Mouse (Mus musculus): ENCODE measurements around the gene Bhmt. TPM values are rescaled to one million over a fixed set of nuclear protein-coding genes. Genes with fewer than 3 reads are reported as not detected.

Bhmt gene
- polyA plus RNA-seq, 2 experiments: 24.5 to 71.1 TPM

GRCm38 (mm10) chr13:93630941-93631705, 6.6 kb downstream of the Bhmt start:
- 66% methylated on average over 10 of the region's 10 CpGs for WGBS (ENCODE audit: insufficient replicate concordance)
- no peak overlapping the region for H3K27ac ChIP-seq
- DNase-seq (ENCODE audit: low read depth in 3 of 3, low spot score in 3 of 3) (no peak), ATAC-seq (ENCODE audit: insufficient read depth) (no peak)
- H3K9ac ChIP-seq (replicated peaks): no peak overlapping the region
- no peak for TF ChIP-seq EP300 (IDR thresholded peaks at IDR 0.05; ENCODE audit: low read depth)
- no peak for TF ChIP-seq CTCF (IDR thresholded peaks at IDR 0.05; ENCODE audit: low read depth)
- no peak overlapping the region for H3K4me2 ChIP-seq (ENCODE audit: low read depth)
- H3K4me1 ChIP-seq (replicated peaks; ENCODE audit: control insufficient read depth in 2 of 2, insufficient read depth in 2 of 2, low read length in 1 of 2): no peaks in the 10 kb centered on the region
- no peaks in the 10 kb centered on the region for H3K9me3 ChIP-seq (ENCODE audit: control insufficient read depth, low read length)
- H3K36me3 ChIP-seq (replicated peaks; ENCODE audit: control insufficient read depth, insufficient read depth, low read depth): no peaks in the 10 kb centered on the region
- no peaks in the 10 kb centered on the region for H3K27me3 ChIP-seq (ENCODE audit: control insufficient read depth, insufficient read depth, low read length)
- no peak overlapping the region for H3K4me3 ChIP-seq (ENCODE audit: insufficient read depth in 1 of 2, low read depth in 2 of 2, low read length in 2 of 2)

GRCm38 (mm10) chr13:93628861-93629260, 8.9 kb downstream of the Bhmt start:
- Histone ChIP-seq H3K27ac (no peak overlapping the region), H3K9me3 (ENCODE audit: control insufficient read depth, low read length) (no peaks in the 10 kb centered on the region), H3K27me3 (ENCODE audit: control insufficient read depth, insufficient read depth, low read length) (no peaks in the 10 kb centered on the region), H3K4me3 (ENCODE audit: insufficient read depth in 1 of 2, low read depth in 2 of 2, low read length in 2 of 2) (no peak overlapping the region), H3K36me3 (replicated peaks; ENCODE audit: control insufficient read depth, insufficient read depth, low read depth) (no peaks in the 10 kb centered on the region), H3K4me2 (ENCODE audit: low read depth) (no peak overlapping the region), H3K4me1 (replicated peaks; ENCODE audit: control insufficient read depth in 2 of 2, insufficient read depth in 2 of 2, low read length in 1 of 2) (no peaks in the 10 kb centered on the region), H3K9ac (replicated peaks) (no peak overlapping the region)
- DNase-seq (ENCODE audit: low read depth in 3 of 3, low spot score in 3 of 3) (no peak), ATAC-seq (ENCODE audit: insufficient read depth) (no peak)
- 54% methylated on average over 6 of the region's 6 CpGs for WGBS (ENCODE audit: insufficient replicate concordance)
- TF ChIP-seq EP300 (IDR thresholded peaks at IDR 0.05; ENCODE audit: low read depth) (no peak), CTCF (IDR thresholded peaks at IDR 0.05; ENCODE audit: low read depth) (no peak)

- DNase-seq (ENCODE audit: low read depth in 3 of 3, low spot score in 3 of 3) (no peak), ATAC-seq (ENCODE audit: insufficient read depth) (no peak)
- Histone ChIP-seq H3K9me3 (ENCODE audit: control insufficient read depth, low read length) (no peaks in the 10 kb centered on the region), H3K27ac (no peak overlapping the region), H3K9ac (replicated peaks) (no peak overlapping the region), H3K4me1 (replicated peaks; ENCODE audit: control insufficient read depth in 2 of 2, insufficient read depth in 2 of 2, low read length in 1 of 2) (no peaks in the 10 kb centered on the region), H3K27me3 (ENCODE audit: control insufficient read depth, insufficient read depth, low read length) (no peaks in the 10 kb centered on the region), H3K4me3 (ENCODE audit: insufficient read depth in 1 of 2, low read depth in 2 of 2, low read length in 2 of 2) (no peak overlapping the region), H3K4me2 (ENCODE audit: low read depth) (no peak overlapping the region), H3K36me3 (replicated peaks; ENCODE audit: control insufficient read depth, insufficient read depth, low read depth) (no peaks in the 10 kb centered on the region)
- 49% methylated on average over 6 of the region's 6 CpGs for WGBS (ENCODE audit: insufficient replicate concordance)
- no peak for TF ChIP-seq CTCF (IDR thresholded peaks at IDR 0.05; ENCODE audit: low read depth)
- no peak for TF ChIP-seq EP300 (IDR thresholded peaks at IDR 0.05; ENCODE audit: low read depth)
These were observed 23.3 kb downstream of the Bhmt start for GRCm38 (mm10) chr13:93614361-93614948.

DNA sequence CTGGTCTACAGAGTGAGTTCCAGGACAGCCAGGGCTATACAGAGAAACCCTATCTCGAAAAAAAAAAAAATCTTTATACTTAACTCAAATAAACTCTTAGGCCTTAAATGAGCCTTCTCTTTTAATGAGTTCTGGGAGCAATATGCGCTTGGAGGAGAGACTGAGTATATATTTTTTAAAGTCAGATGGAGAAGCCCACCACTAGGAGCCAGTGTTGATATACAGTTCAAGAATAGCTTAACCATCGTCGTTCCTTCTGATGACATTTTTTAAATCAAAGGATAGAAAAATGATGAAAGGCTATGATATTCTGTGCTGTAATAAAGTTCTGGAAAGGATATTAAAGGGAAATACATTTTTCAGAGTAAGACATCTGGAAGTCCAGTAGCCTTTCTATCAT, 24.0 kb downstream of the Bhmt start:
- no peak for TF ChIP-seq CTCF (IDR thresholded peaks at IDR 0.05; ENCODE audit: low read depth)
- no peak for TF ChIP-seq EP300 (IDR thresholded peaks at IDR 0.05; ENCODE audit: low read depth)

More for the DNA sequence above, 24.0 kb downstream of the Bhmt start:
- no peak for DNase-seq (ENCODE audit: low read depth in 3 of 3, low spot score in 3 of 3)
- 54% methylated on average over 4 of the region's 4 CpGs for WGBS (ENCODE audit: insufficient replicate concordance)
- Histone ChIP-seq H3K27ac (no peak overlapping the region), H3K4me2 (ENCODE audit: low read depth) (no peak overlapping the region), H3K4me1 (replicated peaks; ENCODE audit: control insufficient read depth in 2 of 2, insufficient read depth in 2 of 2, low read length in 1 of 2) (no peaks in the 10 kb centered on the region), H3K36me3 (replicated peaks; ENCODE audit: control insufficient read depth, insufficient read depth, low read depth) (no peaks in the 10 kb centered on the region), H3K27me3 (ENCODE audit: control insufficient read depth, insufficient read depth, low read length) (no peaks in the 10 kb centered on the region), H3K9me3 (ENCODE audit: control insufficient read depth, low read length) (no peaks in the 10 kb centered on the region), H3K4me3 (ENCODE audit: insufficient read depth in 1 of 2, low read depth in 2 of 2, low read length in 2 of 2) (no peak overlapping the region), H3K9ac (replicated peaks) (no peak overlapping the region)
- ATAC-seq (ENCODE audit: insufficient read depth): no peak
